Mouse (Mus musculus) liver, embryonic 12.5 days (tissue): ENCODE data around the gene Usp37. TPM values are rescaled to one million over a fixed set of nuclear protein-coding genes. Genes with fewer than 3 reads are reported as not detected.

Experiments
- ATAC-seq: fragments of 200-750 bp; cut with Nextera tagmentation; 2 replicates; pipeline ENCODE4 v1.8.0; 2017; ENCODE audit warnings: moderate number of reproducible peaks, mild to moderate bottlenecking, moderate library complexity
- H3K27ac ChIP-seq: fragments of 300-500 bp; sonication (generic); 2 replicates; pipeline ENCODE4 v1.5.1; 2016; ENCODE audit warnings: mild to moderate bottlenecking
- H3K27me3 ChIP-seq: fragments of 300-500 bp; sonication (generic); replicated peaks from 2 replicates; pipeline ENCODE4 v1.6.1; 2016; ENCODE audit warnings: mild to moderate bottlenecking, moderate library complexity
- H3K36me3 ChIP-seq: fragments of 300-500 bp; sonication (generic); 2 replicates; pipeline ENCODE4 v1.6.1; 2016; ENCODE audit warnings: mild to moderate bottlenecking, moderate library complexity
- H3K4me1 ChIP-seq: fragments of 300-500 bp; sonication (generic); 2 replicates; pipeline ENCODE4 v1.6.1; 2016
- H3K4me2 ChIP-seq: fragments of 300-500 bp; sonication (generic); 2 replicates; pipeline ENCODE4 v1.6.1; 2016; ENCODE audit warnings: mild to moderate bottlenecking, moderate library complexity
- H3K4me3 ChIP-seq: fragments of 300-500 bp; sonication (generic); 2 replicates; pipeline ENCODE4 v1.5.1; 2016; ENCODE audit warnings: mild to moderate bottlenecking, moderate library complexity
- H3K9ac ChIP-seq: fragments of 300-500 bp; sonication (generic); 2 replicates; pipeline ENCODE4 v1.6.1; 2016; ENCODE audit warnings: mild to moderate bottlenecking, moderate library complexity
- H3K9me3 ChIP-seq: fragments of 300-500 bp; sonication (generic); replicated peaks from 2 replicates; pipeline ENCODE4 v1.6.1; 2016; ENCODE audit warnings: mild to moderate bottlenecking, moderate library complexity
- WGBS: fragments of 180-500 bp; shearing (Covaris S2); methylation state at CpG from one replicate; pipeline ENCODE4 v1.1.7; 2016; ENCODE audit not compliant: insufficient replicate concordance; 5-methylcytosine and 5-hydroxymethylcytosine counted together
- polyA plus RNA-seq: library from polyadenylated mRNA; unstranded; fragments of >200 nt; fragmentation: Nextera tagmentation; extraction: Ambion mirVana; gene quantifications from 2 replicates; pipeline ENCODE4 v1.2.1, GENCODE M21; 2016

Gene Usp37
- polyA plus RNA-seq, 1 experiment from 2014 or later = 19.2 TPM

- 83% methylated on average over 9 of the region's 9 CpGs for WGBS
- H3K4me3 ChIP-seq = peak overlapping the region; percentile 98; the same call in 1 of the 2 replicates
- H3K9ac ChIP-seq = peak overlapping the region; percentile 100; the same call in 1 of the 2 replicates
- peak overlapping the region; percentile 97 for H3K27ac ChIP-seq
- H3K27me3 ChIP-seq = no peaks in the 10 kb centered on the region
- peaks cover 77% of the 10 kb centered on the region for H3K4me1 ChIP-seq
- no peak for ATAC-seq
- no peaks in the 10 kb centered on the region for H3K9me3 ChIP-seq
- peak overlapping the region; percentile 92 for H3K4me2 ChIP-seq
- peaks cover 31% of the 10 kb centered on the region for H3K36me3 ChIP-seq
These were observed 150.4 kb downstream of the Usp37 start for GRCm38 (mm10) chr1:74393697-74394096.

- no peak for ATAC-seq
- Histone ChIP-seq H3K9me3 (no peaks in the 10 kb centered on the region), H3K4me2 (peak overlapping the region; percentile 92), H3K4me3 (peak overlapping the region; percentile 98), H3K9ac (peak overlapping the region; percentile 100), H3K27me3 (no peaks in the 10 kb centered on the region), H3K36me3 (peaks cover 31% of the 10 kb centered on the region), H3K4me1 (peaks cover 79% of the 10 kb centered on the region), H3K27ac (peak overlapping the region; percentile 97)
- WGBS = 51% methylated on average over 7 of the region's 7 CpGs
These were observed 151.1 kb downstream of the Usp37 start for GRCm38 (mm10) chr1:74393010-74393409.

- H3K27ac ChIP-seq = peak overlapping the region; percentile 97
- no peaks in the 10 kb centered on the region for H3K27me3 ChIP-seq
- H3K4me1 ChIP-seq = peaks cover 79% of the 10 kb centered on the region
- no peaks in the 10 kb centered on the region for H3K9me3 ChIP-seq
- H3K4me3 ChIP-seq = peak overlapping the region; percentile 98
- H3K4me2 ChIP-seq = peak overlapping the region; percentile 92
- WGBS = 4% methylated on average over 16 of the region's 16 CpGs
- peak; percentile 13; the same call in 1 of the 2 replicates for ATAC-seq
- H3K36me3 ChIP-seq = peaks cover 31% of the 10 kb centered on the region
- peak overlapping the region; percentile 100 for H3K9ac ChIP-seq
These were observed 151.6 kb downstream of the Usp37 start for GRCm38 (mm10) chr1:74392446-74392994.

GRCm38 (mm10) chr1:74391844-74392441 is 152.1 kb downstream of the Usp37 start:
- Histone ChIP-seq H3K27ac (peak overlapping the region; percentile 97), H3K4me3 (peak overlapping the region; percentile 98), H3K36me3 (peaks cover 31% of the 10 kb centered on the region), H3K4me1 (peaks cover 82% of the 10 kb centered on the region), H3K9ac (peak overlapping the region; percentile 100), H3K4me2 (peak overlapping the region; percentile 92), H3K27me3 (no peaks in the 10 kb centered on the region), H3K9me3 (no peaks in the 10 kb centered on the region)
- peak; percentile 51 for ATAC-seq
- under 1% methylated on average over 53 of the region's 63 CpGs for WGBS

- peak within 1 kb of the TSS; percentile 100 for H3K9ac ChIP-seq
- peak within 1 kb of the TSS; percentile 92 for H3K4me2 ChIP-seq
- H3K27ac ChIP-seq = peak within 1 kb of the TSS; percentile 97
- H3K36me3 ChIP-seq = peaks cover 31% of the 10 kb centered on the region
- H3K9me3 ChIP-seq = no peaks in the 10 kb centered on the region
- peak within 1 kb of the TSS; percentile 98 for H3K4me3 ChIP-seq
- peaks cover 80% of the 10 kb centered on the region for H3K4me1 ChIP-seq
- ATAC-seq = peak; percentile 69
- 1% methylated on average over 49 of the region's 51 CpGs for WGBS
- no peaks in the 10 kb centered on the region for H3K27me3 ChIP-seq
These were observed 152.9 kb downstream of the Usp37 start, which contains the start of gene Ctdsp1 for GRCm38 (mm10) chr1:74390924-74391748. TSS of gene Ctdsp1 (plus strand) at chr1:74391509.

GRCm38 (mm10) chr1:74390287-74390906 is 153.7 kb downstream of the Usp37 start:
- ATAC-seq = no peak
- Histone ChIP-seq H3K4me2 (peak overlapping the region; percentile 92), H3K9me3 (no peaks in the 10 kb centered on the region), H3K4me3 (peak overlapping the region; percentile 98), H3K36me3 (peaks cover 24% of the 10 kb centered on the region), H3K27ac (peak overlapping the region; percentile 97), H3K9ac (peak overlapping the region; percentile 100), H3K4me1 (peaks cover 80% of the 10 kb centered on the region), H3K27me3 (no peaks in the 10 kb centered on the region)
- WGBS = 5% methylated on average over 21 of the region's 21 CpGs

GRCm38 (mm10) chr1:74389831-74390286 is 154.2 kb downstream of the Usp37 start:
- Histone ChIP-seq H3K9ac (peak overlapping the region; percentile 52), H3K27me3 (no peaks in the 10 kb centered on the region), H3K4me2 (peak overlapping the region; percentile 92), H3K9me3 (no peaks in the 10 kb centered on the region), H3K4me1 (peaks cover 80% of the 10 kb centered on the region), H3K36me3 (peaks cover 19% of the 10 kb centered on the region), H3K4me3 (peak overlapping the region; percentile 98), H3K27ac (peak overlapping the region; percentile 97)
- 1% methylated on average over 29 of the region's 29 CpGs for WGBS
- ATAC-seq = peak; percentile 10; the same call in 1 of the 2 replicates

GRCm38 (mm10) chr1:74388398-74388920 is 155.6 kb downstream of the Usp37 start:
- H3K4me2 ChIP-seq = no peak overlapping the region
- no peak overlapping the region for H3K4me3 ChIP-seq
- peaks cover 79% of the 10 kb centered on the region for H3K4me1 ChIP-seq
- no peaks in the 10 kb centered on the region for H3K27me3 ChIP-seq
- H3K27ac ChIP-seq = peak overlapping the region; percentile 10; the same call in 1 of the 2 replicates
- no peak overlapping the region for H3K9ac ChIP-seq
- no peak for ATAC-seq
- no peaks in the 10 kb centered on the region for H3K9me3 ChIP-seq
- 80% methylated on average over 7 of the region's 7 CpGs for WGBS
- H3K36me3 ChIP-seq = peaks cover 5% of the 10 kb centered on the region

GRCm38 (mm10) chr1:74387386-74387988 is 156.6 kb downstream of the Usp37 start:
- WGBS = 36% methylated on average over 15 of the region's 15 CpGs
- Histone ChIP-seq H3K27me3 (no peaks in the 10 kb centered on the region), H3K4me1 (peaks cover 74% of the 10 kb centered on the region), H3K36me3 (no peaks in the 10 kb centered on the region), H3K4me3 (peak overlapping the region; percentile 71), H3K9me3 (no peaks in the 10 kb centered on the region), H3K4me2 (peak overlapping the region; percentile 70), H3K27ac (peak overlapping the region; percentile 91), H3K9ac (peak overlapping the region; percentile 79)
- ATAC-seq = no peak

- Histone ChIP-seq H3K4me2 (peak overlapping the region; percentile 70), H3K9me3 (no peaks in the 10 kb centered on the region), H3K27me3 (no peaks in the 10 kb centered on the region), H3K27ac (peak overlapping the region; percentile 91), H3K4me3 (peak overlapping the region; percentile 71), H3K36me3 (no peaks in the 10 kb centered on the region), H3K9ac (peak overlapping the region; percentile 79), H3K4me1 (peaks cover 75% of the 10 kb centered on the region)
- WGBS = under 1% methylated on average over 26 of the region's 26 CpGs
- peak; percentile 85 for ATAC-seq
These were observed 157.2 kb downstream of the Usp37 start for GRCm38 (mm10) chr1:74386714-74387385.
